Mouse (Mus musculus) left cerebral cortex, postnatal 25 days (tissue): ENCODE results near the gene Ddx56. TPM values are rescaled to one million over a fixed set of nuclear protein-coding genes. Genes with fewer than 3 reads are reported as not detected.

Experiments used
- DNase-seq, 2 experiments: peaks; one replicate each; pipeline ENCODE4 v3.0.0; 2022; ENCODE audit warnings: low spot score in 2 of 2, mixed read lengths in 1 of 2
- intact Hi-C: fragments of 180-260 bp; cut with DNase I; formaldehyde crosslinking; loops from one replicate; pipeline ENCODE4 v1.15.1; 2025
- total RNA-seq, 2 experiments: library from RNA; stranded (reverse); gene quantifications; 2 replicates each; pipeline ENCODE4 v1.2.3; 2021

Gene Ddx56
- total RNA-seq: 10 to 100 TPM; 43.9 to 44.4 TPM

DNA sequence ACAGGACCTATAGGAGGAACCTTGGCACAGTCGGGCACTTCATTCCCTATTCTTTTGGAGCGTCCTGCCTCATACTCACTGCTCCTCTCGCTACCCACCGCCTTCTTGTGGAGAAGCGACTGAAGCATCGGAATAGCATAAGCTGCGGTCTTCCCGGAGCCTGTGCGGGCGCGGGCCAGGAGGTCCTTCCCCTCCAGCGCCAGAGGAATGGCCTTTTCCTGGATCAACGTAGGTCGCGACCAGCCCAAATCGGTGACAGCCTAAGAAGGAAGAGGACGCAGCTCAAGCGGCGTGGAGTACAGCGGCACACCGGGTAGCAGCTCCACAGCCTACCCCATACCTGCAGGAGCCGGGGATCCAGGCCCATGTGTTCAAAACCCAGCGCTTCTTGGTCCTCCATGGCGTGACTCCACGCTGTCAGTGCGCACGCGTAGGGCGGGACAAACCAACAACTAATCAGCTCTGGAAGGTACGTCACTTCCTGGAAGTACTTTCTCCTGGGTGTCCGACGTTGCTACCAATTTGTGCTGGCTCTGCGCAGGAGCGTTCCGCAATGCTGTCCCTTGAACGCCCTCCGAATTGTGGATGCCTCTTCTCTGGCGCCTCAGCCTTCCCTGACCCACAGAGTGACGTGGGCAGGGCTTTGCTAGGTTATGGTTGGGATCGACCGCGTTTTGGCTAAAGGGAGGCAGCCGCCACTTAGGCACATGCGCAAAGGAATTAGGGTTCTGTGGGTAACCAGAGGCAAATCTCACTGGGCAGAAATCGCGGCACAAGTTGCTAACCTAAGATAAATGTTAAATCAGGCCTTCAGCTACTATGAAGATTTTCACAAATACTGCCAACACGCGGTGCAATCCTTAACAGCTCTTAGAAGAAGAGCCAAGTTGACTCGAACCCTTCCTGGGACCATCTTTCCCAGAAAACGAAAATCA is at the start of gene Ddx56:
Gene Ddx56, minus strand, starts transcription at position 453 of the 935 bp plus-strand sequence.
- intact Hi-C loops: loop anchor here (10.0 kb wide), 1 partner anchor 303 kb away; no protein-coding TSS in a partner anchor
- DNase-seq: peak; percentile 92 to 97

DNA sequence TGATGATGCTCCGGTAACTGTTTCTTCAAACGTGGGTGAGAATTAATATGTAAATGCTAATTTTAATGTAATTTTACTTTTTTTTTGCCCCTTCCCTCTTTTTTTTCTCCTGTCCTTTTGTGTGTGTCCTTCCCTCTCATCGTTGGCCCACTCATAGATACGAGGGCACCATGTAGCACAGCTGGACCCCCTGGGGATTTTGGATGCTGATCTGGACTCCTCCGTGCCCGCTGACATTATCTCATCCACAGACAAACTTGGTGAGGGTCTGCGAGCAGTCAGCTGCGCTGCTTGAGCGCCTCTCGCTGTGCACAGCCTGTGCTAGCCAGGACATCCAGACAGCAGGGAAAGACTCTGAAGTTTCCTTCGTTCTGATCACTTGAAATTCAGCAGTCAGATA is 49.2 kb upstream of the Ddx56 start:
- DNase-seq: no peak
- intact Hi-C loops: no loop called here

DNA sequence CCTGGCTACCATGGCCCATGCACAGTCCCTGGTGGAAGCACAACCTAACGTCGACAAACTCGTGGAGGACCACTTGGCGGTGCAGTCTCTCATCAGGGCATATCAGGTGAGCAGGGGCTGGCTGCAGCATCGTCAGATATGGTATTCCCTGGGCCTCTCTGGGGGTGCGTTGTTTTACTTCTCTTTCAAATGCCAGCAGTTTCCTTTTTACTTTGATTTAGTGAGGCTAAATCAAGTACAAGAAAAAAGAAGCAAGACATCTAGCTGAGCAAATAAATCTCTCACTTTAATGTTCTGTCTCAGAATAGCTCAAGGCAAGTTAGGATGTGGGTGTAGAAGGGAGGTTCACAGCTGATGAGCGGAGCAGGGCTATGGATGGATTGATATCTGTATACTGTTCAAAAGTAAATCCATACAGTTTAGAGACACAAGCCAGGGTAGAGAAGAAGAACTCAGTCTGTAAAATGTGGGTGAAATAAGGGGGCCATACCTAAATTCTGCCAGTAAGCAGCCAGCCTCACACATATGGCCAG is 46.4 kb upstream of the Ddx56 start:
- peak; percentile 18 to 47 for DNase-seq

DNA sequence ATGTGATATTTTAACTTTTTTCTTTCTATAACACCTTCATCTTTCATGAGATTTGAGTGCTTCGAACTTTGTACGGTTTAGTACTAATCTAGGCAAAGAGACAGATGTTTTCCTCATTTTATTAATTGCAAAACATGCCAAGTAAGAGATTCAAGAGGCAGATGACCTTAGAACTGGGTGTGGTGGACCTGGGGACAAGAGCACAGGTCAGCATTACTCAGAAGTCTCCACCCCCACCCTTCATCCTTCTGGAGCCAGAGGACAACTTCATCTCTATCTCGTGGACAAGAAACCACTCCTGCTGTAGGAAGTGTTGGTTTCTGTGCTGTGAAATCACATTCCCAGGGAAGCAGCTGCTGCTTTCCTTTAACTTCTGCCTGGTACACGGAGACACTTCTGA is 40.6 kb upstream of the Ddx56 start:
- intact Hi-C loops: no loop called here
- no peak for DNase-seq

More for the DNA sequence above, 46.4 kb upstream of the Ddx56 start:
- intact Hi-C loops: no loop called here

DNA sequence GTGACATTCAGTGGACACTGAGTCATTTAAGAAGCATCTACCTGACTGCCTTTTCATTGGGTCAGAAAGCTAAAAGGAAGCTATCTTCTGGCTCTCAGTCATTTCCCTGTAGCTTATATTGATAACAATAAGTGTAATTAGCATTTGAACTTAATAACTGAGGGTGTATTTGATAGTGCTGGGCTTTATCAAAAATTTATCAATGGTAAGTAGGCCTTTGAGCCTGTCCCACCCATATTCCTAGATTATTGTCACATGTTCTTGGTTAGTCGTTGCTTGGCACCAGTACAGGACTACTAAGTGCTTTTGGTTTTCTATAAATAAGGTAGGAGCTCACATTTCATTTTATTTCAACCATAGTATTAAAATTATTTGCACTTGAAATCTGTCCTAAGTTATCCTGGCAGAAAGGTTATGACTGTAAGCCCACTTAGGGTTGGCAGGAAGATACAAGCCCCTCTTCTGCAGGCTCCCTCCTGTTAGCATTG is 38.4 kb upstream of the Ddx56 start:
- intact Hi-C loops: no loop called here
- DNase-seq: no peak

DNA sequence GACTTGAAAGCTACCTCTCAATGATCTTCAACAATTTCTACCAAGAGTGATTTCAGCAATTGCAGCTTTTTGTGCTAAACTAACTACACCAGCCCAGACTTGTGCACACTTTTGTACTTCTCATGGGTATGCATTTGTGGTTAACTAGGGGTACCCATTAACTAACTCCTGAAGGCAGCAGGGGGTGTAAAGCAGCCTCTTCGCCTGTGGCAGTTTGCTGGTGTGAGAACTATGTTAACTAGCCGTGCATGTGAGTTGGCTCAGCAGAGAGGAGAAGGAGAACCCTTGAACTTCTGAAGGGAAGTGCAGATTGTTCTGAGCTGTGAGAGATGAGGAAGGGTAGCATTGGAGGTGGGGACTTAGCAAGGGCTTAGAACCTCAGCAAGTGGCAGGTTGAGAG is 35.2 kb upstream of the Ddx56 start:
- intact Hi-C loops: no loop called here
- no peak for DNase-seq

DNA sequence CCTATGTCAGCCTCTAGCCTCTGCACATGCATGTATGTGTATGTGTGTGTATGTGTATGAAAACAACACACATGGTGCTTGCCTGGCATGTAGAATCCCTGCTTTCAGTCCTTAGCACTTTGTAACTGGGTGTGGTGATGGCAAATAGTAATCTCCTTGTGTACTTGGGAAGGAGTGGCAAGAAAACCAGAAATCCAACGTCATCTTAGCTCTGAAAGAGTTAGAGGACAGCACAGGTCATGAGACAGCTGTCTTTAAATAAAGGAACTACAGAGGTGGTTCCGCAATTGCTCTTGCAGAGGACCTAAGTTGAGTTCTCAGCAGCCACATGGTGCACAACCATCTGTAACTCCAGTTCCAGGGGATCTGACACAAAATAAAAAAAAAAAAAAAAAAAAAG is 31.9 kb upstream of the Ddx56 start:
- intact Hi-C loops: no loop called here
- no peak for DNase-seq

DNA sequence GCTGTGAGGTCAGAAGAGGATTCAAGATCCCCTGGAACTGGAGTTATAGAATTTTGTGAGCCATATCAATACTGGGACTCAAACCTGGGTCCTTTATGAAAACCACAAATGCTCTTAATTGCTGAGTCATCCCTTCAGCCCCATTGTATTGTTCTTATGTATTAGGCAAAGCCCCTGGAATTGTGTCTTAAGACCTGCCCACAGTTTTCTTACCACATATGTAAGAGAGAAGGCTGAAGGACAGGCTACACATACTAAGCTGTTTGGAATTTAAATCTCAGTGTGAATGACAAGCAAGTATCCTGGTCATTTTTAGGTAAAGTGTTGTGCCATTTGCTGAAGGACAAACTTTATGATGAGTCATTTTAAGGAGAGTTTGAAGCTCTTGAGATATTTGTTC is 28.5 kb upstream of the Ddx56 start:
- intact Hi-C loops: no loop called here
- no peak for DNase-seq

DNA sequence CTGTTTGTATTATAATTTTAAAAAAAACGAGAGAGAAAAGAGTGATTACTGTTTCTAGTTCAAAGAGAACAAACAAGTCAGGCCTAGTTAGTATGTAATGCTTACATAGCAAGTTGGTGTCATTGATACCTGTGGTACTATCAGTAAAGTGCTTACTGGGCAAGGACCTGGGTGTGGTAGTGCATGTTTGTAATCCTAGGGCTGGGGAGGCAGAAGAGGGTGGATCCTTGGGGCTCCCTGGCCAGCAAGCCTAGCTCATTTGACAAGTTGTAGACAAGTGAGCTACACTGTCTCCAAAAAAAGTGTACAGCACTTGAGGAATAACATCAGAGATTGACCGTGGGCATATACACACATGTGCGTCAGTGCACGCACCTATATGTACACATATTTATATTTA is 27.1 kb upstream of the Ddx56 start:
- intact Hi-C loops: no loop called here

DNA sequence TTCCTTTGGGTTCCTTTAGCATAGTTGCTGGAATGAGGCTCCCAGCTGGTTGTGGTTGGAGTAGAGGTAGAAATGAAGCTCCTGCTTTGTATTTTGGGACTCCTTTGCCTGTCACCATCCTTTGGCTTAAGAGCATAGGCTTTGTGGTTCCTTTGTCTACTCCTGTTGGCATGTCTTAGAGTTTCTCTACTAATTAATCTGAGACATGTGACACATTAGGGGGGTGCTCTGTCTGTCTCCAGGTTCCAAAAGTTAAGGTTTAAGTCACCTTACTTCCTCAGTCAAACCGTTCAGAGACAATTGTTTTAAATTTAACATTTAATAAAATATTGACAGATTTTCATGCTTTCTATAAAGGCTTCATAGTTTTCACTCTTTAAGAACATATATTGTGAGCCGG is 26.0 kb upstream of the Ddx56 start:
- intact Hi-C loops: no loop called here
- DNase-seq: no peak

More for the DNA sequence above, 27.1 kb upstream of the Ddx56 start:
- no peak for DNase-seq

DNA sequence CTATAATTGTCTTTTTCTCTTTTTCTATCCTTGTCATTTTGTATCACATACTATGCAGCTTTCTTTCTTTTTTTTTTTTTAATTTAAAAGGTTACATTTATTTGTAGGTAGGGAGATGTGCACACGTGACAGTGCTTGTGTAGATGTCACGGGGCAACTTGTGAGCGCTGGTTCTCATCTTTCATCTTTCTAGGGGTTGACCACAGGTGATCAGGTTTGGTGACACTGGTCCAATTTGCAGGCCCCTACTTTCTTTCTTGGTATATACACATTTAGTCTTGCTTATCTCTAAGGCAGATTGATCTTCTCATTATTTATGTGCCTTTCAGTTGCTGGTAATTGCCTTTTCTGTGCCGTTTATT is 25.4 kb upstream of the Ddx56 start:
- no peak for DNase-seq
- intact Hi-C loops: no loop called here

DNA sequence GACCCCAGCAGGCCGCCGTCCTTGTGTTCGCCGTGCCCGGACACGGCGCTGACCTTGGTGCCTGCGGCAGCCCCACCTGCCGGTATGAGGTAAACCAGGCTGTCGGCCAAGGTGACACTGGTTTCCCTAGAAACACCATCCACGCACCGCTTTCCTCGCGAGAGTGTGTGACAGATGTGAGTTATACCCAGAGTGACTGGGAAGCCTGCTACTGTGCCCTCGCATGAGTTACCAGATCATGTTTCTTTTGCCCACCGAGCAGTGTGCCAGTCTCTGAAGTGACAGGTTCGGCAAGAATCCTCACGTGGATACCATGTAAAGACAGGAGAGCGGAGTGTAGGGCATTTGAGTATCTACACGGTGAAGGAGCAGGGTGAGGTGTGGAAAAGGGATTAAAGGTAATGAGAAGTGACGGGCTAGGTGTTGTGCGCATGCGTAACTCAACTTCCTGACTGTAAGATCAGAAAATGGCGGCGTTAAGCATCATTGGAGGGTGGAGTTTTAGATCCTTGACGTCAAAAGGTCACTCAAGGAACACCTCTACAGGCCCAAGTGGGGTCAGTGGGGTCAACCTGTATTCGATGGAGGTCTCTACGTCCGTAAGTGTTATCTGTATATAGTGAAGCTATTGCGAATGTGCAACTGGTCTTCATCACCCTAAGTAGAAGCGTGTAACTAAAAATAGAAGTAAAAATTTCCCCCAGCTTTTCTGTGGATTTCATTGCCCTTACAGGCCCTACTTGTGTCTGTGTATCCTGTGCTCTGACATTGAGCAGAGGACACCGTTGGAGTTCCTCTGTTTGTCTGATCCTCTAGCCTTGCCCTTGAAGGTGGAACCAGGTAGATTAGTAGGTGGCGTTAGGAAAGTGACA is 24.8 kb upstream of the Ddx56 start:
- intact Hi-C loops: no loop called here
- DNase-seq: peak; percentile 78 to 83

DNA sequence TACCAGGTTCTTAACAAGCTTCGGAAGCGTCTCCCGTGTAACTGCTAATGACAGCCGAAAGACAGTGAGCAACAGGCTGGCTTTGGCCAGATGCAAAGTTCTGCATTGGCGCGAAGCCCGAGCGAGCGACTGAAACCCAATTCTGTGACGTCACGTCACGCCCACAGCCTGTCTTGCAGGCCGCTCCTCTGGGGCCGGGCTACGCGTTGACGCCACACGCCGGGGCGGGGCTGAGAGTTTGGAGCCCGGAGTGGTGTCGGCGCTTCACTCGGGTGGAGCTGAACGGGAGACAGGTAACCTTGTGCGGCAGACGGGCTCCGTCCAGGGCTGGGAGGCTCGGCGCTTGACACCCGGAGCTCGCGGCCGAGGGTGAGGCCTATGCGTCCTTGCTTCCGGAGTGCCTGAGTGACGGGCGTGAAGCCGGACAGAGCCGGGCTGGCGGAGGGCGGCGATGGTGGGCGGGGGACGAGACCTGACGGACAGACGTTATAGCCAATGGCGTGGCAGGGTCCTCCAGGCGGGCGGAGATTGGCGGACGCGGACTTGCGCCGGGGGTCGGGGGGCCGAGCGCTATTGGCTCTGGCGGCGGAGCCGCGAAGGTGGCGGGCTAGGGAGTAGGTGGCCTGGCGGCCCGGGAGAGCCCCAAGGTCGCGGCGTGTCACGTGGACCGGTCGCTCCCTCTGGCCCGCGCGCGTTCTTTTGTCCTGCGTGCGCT is 24.0 kb upstream of the Ddx56 start, which contains the start of gene Ogdh:
Gene Ogdh, plus strand, starts transcription at position 233 of the 715 bp plus-strand sequence.
- intact Hi-C loops: loop anchor here (2.0 kb wide), 1 partner anchor 17 kb away; the partner anchor contains the start of gene Tmed4
- peak; percentile 99 to 100 for DNase-seq

DNA sequence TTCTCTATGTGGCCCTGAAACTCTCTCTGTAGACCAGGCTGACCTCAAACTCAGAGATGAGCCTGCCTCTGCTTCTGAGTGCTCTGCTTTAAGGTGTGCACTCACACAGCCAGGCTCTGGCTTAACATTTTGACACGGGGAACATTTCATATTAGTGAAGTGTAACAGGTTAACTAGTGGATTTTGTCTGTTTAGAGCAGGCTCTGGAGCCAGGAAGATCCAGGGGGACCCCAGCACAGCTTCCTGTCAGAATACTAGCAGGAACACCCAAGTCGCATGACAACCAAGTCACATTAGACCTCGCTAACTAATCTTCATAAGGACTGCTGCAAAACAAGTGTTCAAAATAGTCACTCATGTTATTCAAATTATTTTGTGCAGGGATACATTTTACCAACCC is 23.3 kb upstream of the Ddx56 start:
- intact Hi-C loops: loop anchor here (2.0 kb wide), 1 partner anchor 16 kb away; the partner anchor contains the start of gene Tmed4

DNA sequence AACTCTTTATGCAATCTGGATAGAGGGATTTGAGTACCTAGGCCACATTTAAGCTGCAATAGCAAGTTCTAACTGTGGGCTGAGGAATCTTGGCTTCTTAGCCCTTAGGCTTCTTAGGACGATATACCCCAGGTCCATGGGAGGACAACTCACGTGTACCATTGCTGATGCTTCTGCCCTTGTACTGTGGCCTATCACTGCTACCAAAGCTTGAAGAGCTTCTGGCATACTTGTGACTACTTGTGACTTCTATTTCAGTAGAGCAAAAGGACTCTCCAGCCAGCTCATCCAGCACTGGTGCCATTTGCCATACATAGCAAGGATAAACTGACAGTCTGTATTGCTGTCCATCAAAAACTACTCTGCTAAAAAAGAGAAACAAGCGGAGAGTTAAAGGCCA is 22.6 kb upstream of the Ddx56 start:
- intact Hi-C loops: loop anchor here (2.0 kb wide), 1 partner anchor 15 kb away; the partner anchor contains the start of gene Tmed4
- DNase-seq: no peak

More for the DNA sequence above, 23.3 kb upstream of the Ddx56 start:
- DNase-seq: no peak

DNA sequence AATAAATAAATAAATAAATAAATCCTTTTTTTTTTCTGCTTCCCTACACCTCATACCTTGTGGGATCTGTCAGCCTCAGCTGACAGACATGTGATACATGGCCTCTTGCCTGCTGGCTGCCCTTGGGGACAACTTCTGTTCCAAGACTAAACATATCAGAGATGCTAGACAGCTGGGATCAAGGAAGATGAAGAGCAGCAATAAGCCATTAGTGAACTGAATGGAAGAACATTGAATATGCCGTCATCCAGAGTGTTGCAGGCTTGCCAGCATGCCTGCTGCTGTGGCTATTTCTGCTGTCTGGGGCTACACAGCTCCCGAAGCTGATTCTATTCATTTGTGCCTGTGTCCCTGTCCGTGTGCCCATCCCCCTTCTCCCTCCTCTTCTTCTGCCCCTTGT is 15.4 kb upstream of the Ddx56 start:
- intact Hi-C loops: no loop called here
- no peak for DNase-seq

DNA sequence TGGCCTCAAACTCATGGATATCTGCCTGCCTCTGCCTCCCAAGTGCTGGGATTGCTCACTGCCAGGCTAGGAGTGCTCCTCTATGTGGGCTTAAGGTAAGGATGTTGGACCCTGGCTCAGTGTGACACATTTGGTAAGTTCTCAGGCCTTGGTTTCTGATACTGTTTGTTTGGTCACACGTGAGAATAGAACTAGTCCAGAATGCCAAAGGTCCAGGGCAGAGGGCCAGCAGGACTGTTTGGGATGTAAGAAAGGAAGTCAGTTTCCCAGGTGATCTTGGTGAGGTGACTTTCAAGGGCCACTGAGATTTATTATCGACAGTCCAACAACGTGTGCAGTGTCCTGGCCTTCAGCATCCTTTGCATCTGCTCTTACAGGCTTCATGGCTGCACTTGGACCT is 8.9 kb upstream of the Ddx56 start:
- intact Hi-C loops: no loop called here
- DNase-seq: no peak

DNA sequence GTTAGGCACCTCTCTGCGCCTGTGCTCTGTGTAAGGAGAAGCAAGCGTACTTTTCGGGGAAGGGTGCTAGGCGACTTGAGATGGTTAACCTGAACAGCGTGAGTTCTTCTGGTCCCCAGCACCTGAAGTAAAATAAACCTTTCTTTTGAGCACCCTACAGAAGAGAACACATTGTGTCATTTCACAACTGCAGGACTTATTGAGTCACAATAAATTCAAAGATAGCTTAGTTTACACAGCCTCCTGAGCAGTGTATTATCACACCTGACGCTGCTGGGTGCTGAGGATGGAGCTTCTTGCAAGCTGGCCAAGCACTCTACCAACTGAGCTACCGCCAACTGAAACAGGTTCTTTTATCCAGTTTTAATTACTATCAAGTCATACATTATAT is 7.5 kb upstream of the Ddx56 start:
- no peak for DNase-seq
- intact Hi-C loops: loop anchor here (2.0 kb wide), 1 partner anchor 16 kb away; the partner anchor contains the start of gene Ogdh
